Mouse (Mus musculus) cerebellum, adult 2 months (tissue): ENCODE data around the gene Efna3.

Source experiments
- CTCF ChIP-seq: fragments of 200-500 bp; IDR thresholded peaks from 2 replicates; pipeline ENCODE4 v1.5.1; 2011; ENCODE audit warnings: low read depth, mild to moderate bottlenecking, control low read depth, low read length, moderate library complexity, borderline replicate concordance; ENCODE audit not compliant: insufficient read depth
- POLR2A ChIP-seq: fragments of 200-500 bp; IDR thresholded peaks from 2 replicates; pipeline ENCODE4 v1.6.1; 2011; ENCODE audit warnings: low read length, control low read depth, borderline replicate concordance; ENCODE audit not compliant: insufficient read depth

DNA sequence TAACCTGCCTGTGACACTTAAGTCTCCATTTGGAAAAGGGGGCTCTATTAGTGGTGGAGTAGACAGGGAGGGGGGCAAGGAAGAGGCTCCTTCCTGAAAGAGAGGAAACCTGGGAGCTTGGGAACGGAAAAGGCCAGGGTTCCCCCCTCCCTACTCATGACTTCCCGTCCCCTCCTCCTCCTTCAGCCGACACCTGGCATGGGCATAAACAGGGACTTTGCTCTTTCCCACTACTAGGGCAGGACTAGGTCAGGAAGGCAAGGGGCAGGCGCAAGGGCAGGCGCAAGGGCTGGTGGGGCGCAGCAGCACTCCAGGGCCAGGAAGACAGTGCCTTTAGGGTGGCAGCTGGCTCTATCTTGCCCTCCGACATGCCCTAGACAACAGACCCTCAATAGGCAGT is 44.7 kb downstream of the Efna3 start:
- TF ChIP-seq CTCF (no peak), POLR2A (no peak)
